Mouse (Mus musculus) gastrocnemius, postnatal 36 days (tissue): ENCODE measurements around the gene Scn4b. TPM values are rescaled to one million over a fixed set of nuclear protein-coding genes. Genes with fewer than 3 reads are reported as not detected.

Experiments
- DNase-seq, 2 experiments: peaks; one replicate each; pipeline ENCODE4 v3.0.0; 2022
- intact Hi-C: fragments of 180-260 bp; cut with DNase I; formaldehyde crosslinking; loops from one replicate; pipeline ENCODE4 v1.15.1; 2025
- total RNA-seq, 2 experiments: library from RNA; stranded (reverse); gene quantifications; 2 replicates each; pipeline ENCODE4 v1.2.3; 2021

Gene Scn4b
- total RNA-seq, 2 experiments from 2014 or later, result 209 to 240 TPM

GRCm38 (mm10) chr9:45183266-45183665 is 45.1 kb downstream of the Scn4b start:
- no peak for DNase-seq
- intact Hi-C loops, result no loop called here

GRCm38 (mm10) chr9:45185250-45185649 is 47.1 kb downstream of the Scn4b start:
- no peak for DNase-seq
- intact Hi-C loops, result no loop called here

DNA sequence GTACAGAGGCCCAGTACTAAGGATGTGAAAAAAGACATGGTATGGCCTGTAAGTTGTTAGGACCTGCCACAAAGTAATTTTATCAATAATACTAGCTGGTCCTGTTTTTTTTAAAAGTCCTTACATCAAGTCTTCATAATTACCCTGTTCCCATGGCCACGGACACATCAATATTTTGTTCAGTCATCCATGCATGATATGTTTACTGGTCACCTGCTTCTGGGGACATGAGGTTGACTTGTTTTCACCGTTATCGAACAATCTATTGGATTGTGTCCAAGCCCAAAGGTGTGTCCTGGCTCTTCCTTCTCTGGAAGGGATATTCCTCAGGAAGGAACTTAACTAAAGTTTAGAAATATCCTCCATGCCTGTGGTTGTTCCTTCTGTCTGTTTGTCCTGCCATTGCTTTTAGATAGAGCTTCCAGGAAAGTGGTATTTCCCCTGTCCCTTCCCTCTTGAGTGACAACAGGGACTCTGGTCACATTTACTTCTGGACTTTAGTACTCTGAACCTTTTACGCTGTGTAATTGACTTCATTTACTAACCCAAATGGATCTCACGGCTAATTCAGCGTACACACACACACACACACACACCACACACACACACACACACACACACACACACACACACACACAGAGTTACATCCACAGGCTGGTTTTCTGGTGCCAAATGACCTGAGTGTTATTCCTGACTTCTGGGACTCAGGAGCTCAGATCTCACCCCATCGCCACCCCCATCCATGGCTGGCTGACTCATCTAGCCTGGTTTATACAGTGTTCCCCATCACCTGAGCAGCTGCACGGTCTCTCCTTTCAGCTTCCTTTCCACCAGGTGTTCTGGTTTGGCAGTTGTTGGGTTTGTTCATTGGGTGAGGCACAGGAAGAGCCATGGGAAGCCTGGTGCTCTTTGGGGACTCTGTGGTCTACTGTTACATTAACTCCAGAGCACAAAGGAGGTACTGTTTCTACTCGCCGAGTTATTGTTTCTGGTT is 50.7 kb downstream of the Scn4b start:
- no peak for DNase-seq
- intact Hi-C loops, result no loop called here

GRCm38 (mm10) chr9:45189661-45190174 is 51.5 kb downstream of the Scn4b start:
- intact Hi-C loops, result no loop called here
- no peak for DNase-seq

DNA sequence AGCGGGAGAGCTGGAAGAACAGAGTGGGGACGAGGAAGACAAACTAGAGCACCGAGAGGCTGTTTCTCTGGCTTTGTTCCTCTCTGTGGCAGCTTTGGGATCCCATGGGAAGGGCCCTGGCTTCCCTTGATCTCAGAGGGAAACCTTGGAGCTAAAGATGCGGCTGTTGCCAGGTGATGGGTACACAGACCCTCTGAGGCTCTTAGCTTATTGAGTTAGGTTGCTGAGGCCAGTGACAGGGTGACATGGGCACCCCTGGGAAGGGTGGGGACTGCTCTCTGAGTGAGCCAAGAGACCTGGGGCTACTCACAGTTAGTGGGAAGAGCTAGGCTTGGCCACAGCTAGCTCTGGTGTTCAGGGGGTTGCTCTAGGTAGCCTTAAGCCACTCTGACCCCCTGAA is 57.3 kb downstream of the Scn4b start:
- intact Hi-C loops, result no loop called here
- no peak for DNase-seq

GRCm38 (mm10) chr9:45196125-45196830 is 58.1 kb downstream of the Scn4b start:
- no peak for DNase-seq
- intact Hi-C loops, result no loop called here

- DNase-seq, result no peak
These were observed 59.4 kb downstream of the Scn4b start for GRCm38 (mm10) chr9:45197549-45197948.

GRCm38 (mm10) chr9:45201319-45201947 is 63.2 kb downstream of the Scn4b start:
- intact Hi-C loops, result no loop called here

More at GRCm38 (mm10) chr9:45197549-45197948, 59.4 kb downstream of the Scn4b start:
- intact Hi-C loops, result no loop called here

GRCm38 (mm10) chr9:45202021-45202798 is 64.0 kb downstream of the Scn4b start:
- intact Hi-C loops, result no loop called here
- DNase-seq, result no peak

More at GRCm38 (mm10) chr9:45201319-45201947, 63.2 kb downstream of the Scn4b start:
- peak; percentile 20 to 28 for DNase-seq

Other genes with a start within 250 kb of the Scn4b start
- 100 to 1,000 TPM; 659 to 699 TPM for gene Atp5l, start 217.7 kb upstream of the Scn4b start, total RNA-seq
- gene Ube4a, start 172.8 kb upstream of the Scn4b start, total RNA-seq, result 10 to 100 TPM; 28.9 to 39.4 TPM
- gene Cd3g, start 158.0 kb upstream of the Scn4b start, total RNA-seq, result 1 to 10 TPM in 1 of 2 experiments, not detected in 1; 1.7 TPM
- 1 to 10 TPM in 1 of 2 experiments, not detected in 1; 1.3 TPM for gene Cd3d, start 156.6 kb upstream of the Scn4b start, total RNA-seq
- 1 to 10 TPM in 1 of 2 experiments, not detected in 1; 2.5 TPM for gene Cd3e, start 128.8 kb upstream of the Scn4b start, total RNA-seq
- gene Mpzl2, start 98.6 kb upstream of the Scn4b start, total RNA-seq, result under 1 TPM; 0.30 to 0.33 TPM
- gene Mpzl3, start 83.2 kb upstream of the Scn4b start, total RNA-seq, result 1 to 10 TPM in 1 of 2 experiments, under 1 TPM in 1; 0.97 to 1.4 TPM
- gene Jaml, start 59.2 kb upstream of the Scn4b start, total RNA-seq, result under 1 TPM; 0.13 to 0.44 TPM
- 1 to 10 TPM; 1.7 to 2.5 TPM for gene Scn2b, start 20.6 kb upstream of the Scn4b start, total RNA-seq
- 1 to 10 TPM in 1 of 2 experiments, under 1 TPM in 1; 0.92 to 1.7 TPM for gene BC049352, start 43.6 kb downstream of the Scn4b start, total RNA-seq
- gene Tmprss4, start 65.7 kb downstream of the Scn4b start, total RNA-seq, result not detected
- under 1 TPM; 0.28 to 0.62 TPM for gene Il10ra, start 130.8 kb downstream of the Scn4b start, total RNA-seq
- gene Tmprss13, start 180.7 kb downstream of the Scn4b start, total RNA-seq, result under 1 TPM; 0.22 to 0.43 TPM
- gene Fxyd6, start 231.8 kb downstream of the Scn4b start, total RNA-seq, result 10 to 100 TPM; 24.2 to 33.4 TPM